Comparison of ENCODE assay signal across 8 mouse cellular contexts in the genomic region with DNA sequence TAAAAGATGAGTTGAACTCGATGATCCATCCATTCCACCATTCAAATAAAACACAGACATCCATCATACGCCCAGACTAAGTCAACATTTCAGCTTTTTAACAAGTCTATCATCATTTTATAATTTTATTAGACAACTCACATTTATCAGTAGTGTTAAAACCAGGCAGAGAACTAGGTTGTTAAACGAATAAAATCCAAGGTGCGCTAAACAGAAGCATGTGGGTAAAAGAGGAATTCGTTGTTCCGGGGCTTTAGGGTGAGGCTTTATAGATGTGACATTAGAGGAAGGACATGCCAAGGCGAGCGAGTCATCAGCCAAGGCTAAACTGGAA. TPM values are rescaled to one million over a fixed set of nuclear protein-coding genes. Genes with fewer than 3 reads are reported as not detected.
DNase-seq lines count a peak whose midpoint lies in the region; ATAC-seq and TF ChIP-seq lines count a peak whose summit lies in the region.

No protein-coding gene starts in this region.

- WGBS in cerebellum, adult 2 months: 9% methylated on average over 8 of the region's 8 CpGs
- 26% methylated on average over 8 of the region's 8 CpGs for WGBS in forebrain, embryonic 15.5 days
- WGBS in liver, postnatal 0 days (ENCODE audit: insufficient replicate concordance): 27% methylated on average over 8 of the region's 8 CpGs

- no peak for TF ChIP-seq POLR2A in cerebellum, adult 2 months (IDR thresholded peaks at IDR 0.05; ENCODE audit: borderline replicate concordance, insufficient read depth, low read length)

- peak overlapping the region; percentile 46 for H3K4me2 ChIP-seq in forebrain, embryonic 15.5 days (replicated peaks)
- peak overlapping the region; percentile 86 for H3K4me2 ChIP-seq in liver, postnatal 0 days (ENCODE audit: low read depth, low read length)

- peak in 1 of 2 experiments; percentile 2 for DNase-seq in cerebellum, adult 2 months
- no peak for DNase-seq in cerebellum, postnatal 36 days
- peak; percentile 46 for DNase-seq in A20 (ENCODE audit: low read depth, low spot score)
- no peak for DNase-seq in liver, postnatal 0 days
- no peak for DNase-seq in layer of hippocampus, postnatal 36 days
- no peak for DNase-seq in thymus, postnatal 10 days (ENCODE audit: low spot score in 2 of 2)
- no peak for DNase-seq in urinary bladder, adult 18-20 months (ENCODE audit: low spot score in 2 of 2)

- no peaks in the 10 kb centered on the region for H3K27me3 ChIP-seq in cerebellum, adult 2 months (ENCODE audit: control insufficient read depth, insufficient read depth, low read length)
- H3K27me3 ChIP-seq in forebrain, embryonic 15.5 days: no peaks in the 10 kb centered on the region
- H3K27me3 ChIP-seq in liver, postnatal 0 days (ENCODE audit: insufficient read depth, low read length): peaks cover 12% of the 10 kb centered on the region; the same call in 1 of the 2 replicates

- H3K36me3 ChIP-seq in forebrain, embryonic 15.5 days: no peaks in the 10 kb centered on the region
- no peaks in the 10 kb centered on the region for H3K36me3 ChIP-seq in liver, postnatal 0 days (replicated peaks; ENCODE audit: insufficient read depth, low read length)

- peak overlapping the region; percentile 71 for H3K9ac ChIP-seq in forebrain, embryonic 15.5 days (replicated peaks)
- H3K9ac ChIP-seq in liver, postnatal 0 days (replicated peaks): peak overlapping the region; percentile 69

- no peaks in the 10 kb centered on the region for H3K9me3 ChIP-seq in forebrain, embryonic 15.5 days
- no peaks in the 10 kb centered on the region for H3K9me3 ChIP-seq in liver, postnatal 0 days (ENCODE audit: low read length)

- TF ChIP-seq CTCF in cerebellum, adult 2 months (IDR thresholded peaks at IDR 0.05; ENCODE audit: borderline replicate concordance, insufficient read depth, low read depth, low read length): no peak
- no peak for TF ChIP-seq CTCF in liver, postnatal 0 days (IDR thresholded peaks at IDR 0.05; ENCODE audit: low read depth)

- TF ChIP-seq EP300 in liver, postnatal 0 days (IDR thresholded peaks at IDR 0.05; ENCODE audit: low read depth): no peak

- peak overlapping the region; percentile 75 for H3K4me3 ChIP-seq in cerebellum, adult 2 months (replicated peaks; ENCODE audit: insufficient read depth, low read depth, low read length)
- peak overlapping the region; percentile 72 for H3K4me3 ChIP-seq in forebrain, embryonic 15.5 days
- peak overlapping the region; percentile 69 for H3K4me3 ChIP-seq in liver, postnatal 0 days (ENCODE audit: low read depth, low read length)

- no peak for ATAC-seq in forebrain, embryonic 15.5 days (replicated peaks)
- ATAC-seq in liver, postnatal 0 days: no peak

- H3K4me1 ChIP-seq in cerebellum, adult 2 months (ENCODE audit: control insufficient read depth, insufficient read depth, low read length): no peaks in the 10 kb centered on the region
- peaks cover 9% of the 10 kb centered on the region; the same call in 1 of the 2 replicates for H3K4me1 ChIP-seq in forebrain, embryonic 15.5 days
- no peaks in the 10 kb centered on the region for H3K4me1 ChIP-seq in liver, postnatal 0 days (ENCODE audit: insufficient read depth)

- no peak overlapping the region for H3K27ac ChIP-seq in cerebellum, adult 2 months (ENCODE audit: insufficient read depth, low read length)
- peak overlapping the region; percentile 93 for H3K27ac ChIP-seq in forebrain, embryonic 15.5 days (replicated peaks)
- H3K27ac ChIP-seq in liver, postnatal 0 days (ENCODE audit: low read depth): peak overlapping the region; percentile 75

RNA-seq across cellular contexts. Expression of gene Ap1s2, which starts 0.8 kb away (rescaled TPM):
- polyA plus RNA-seq in cerebellum, adult 2 months (2012; rRNA removed): 51.1 and 57.8 TPM in 2 replicates
- polyA plus RNA-seq in forebrain, embryonic 15.5 days (2015; fragmentation: Nextera tagmentation; extraction: Ambion mirVana): 115 and 121 TPM in 2 replicates
- polyA plus RNA-seq in liver, postnatal 0 days (2015; fragmentation: Nextera tagmentation; extraction: Ambion mirVana): 3.9 and 4.9 TPM in 2 replicates
- total RNA-seq in layer of hippocampus, postnatal 36 days (2021): 10 to 100 TPM; 40.7 to 42.4 TPM

RNA-seq across cellular contexts. Expression of gene Zrsr2, which starts 50.5 kb away (rescaled TPM):
- polyA plus RNA-seq in cerebellum, adult 2 months (2012; rRNA removed): 32.4 and 36.8 TPM in 2 replicates
- polyA plus RNA-seq in forebrain, embryonic 15.5 days (2015; fragmentation: Nextera tagmentation; extraction: Ambion mirVana): 55.8 and 57.2 TPM in 2 replicates
- polyA plus RNA-seq in liver, postnatal 0 days (2015; fragmentation: Nextera tagmentation; extraction: Ambion mirVana): 18.1 and 19.3 TPM in 2 replicates
- total RNA-seq in layer of hippocampus, postnatal 36 days (2021): 10 to 100 TPM; 46.1 to 50.0 TPM
